Mouse (Mus musculus) erythroid progenitor cell, adult 5-6 weeks (primary cell): ENCODE measurements around the gene Rnf151. TPM values are rescaled to one million over a fixed set of nuclear protein-coding genes. Genes with fewer than 3 reads are reported as not detected.
"Not testable (repeated sequence)": the region's sequence is repeated elsewhere in the genome, so short reads cannot be mapped to it uniquely, and the experiment has no call there.

ENCODE experiments used
- ATAC-seq: replicated peaks from 2 replicates; pipeline ENCODE4 v1.8.0; 2016; ENCODE audit warnings: moderate number of reproducible peaks, mild to moderate bottlenecking, moderate TSS enrichment, inconsistent platforms; ENCODE audit not compliant: poor library complexity, low FRiP score, severe bottlenecking
- total RNA-seq, 2 experiments: library from RNA; stranded (forward) in 1 of 2; stranded (reverse) in 1 of 2; fragments of 150-400 nt in 1 of 2; fragments of 186-747, 209-891 nt in 1 of 2; gene quantifications; 2 replicates each; pipeline versions ENCODE4 v1.2.3 to v1.2.4; 2015 to 2017; ENCODE audit warnings: low replicate concordance in 2 of 2

Gene Rnf151
- total RNA-seq, 2 experiments from 2014 or later = not detected

GRCm38 (mm10) chr17:24674277-24674676, 43.6 kb downstream of the Rnf151 start:
- ATAC-seq = no peak

DNA sequence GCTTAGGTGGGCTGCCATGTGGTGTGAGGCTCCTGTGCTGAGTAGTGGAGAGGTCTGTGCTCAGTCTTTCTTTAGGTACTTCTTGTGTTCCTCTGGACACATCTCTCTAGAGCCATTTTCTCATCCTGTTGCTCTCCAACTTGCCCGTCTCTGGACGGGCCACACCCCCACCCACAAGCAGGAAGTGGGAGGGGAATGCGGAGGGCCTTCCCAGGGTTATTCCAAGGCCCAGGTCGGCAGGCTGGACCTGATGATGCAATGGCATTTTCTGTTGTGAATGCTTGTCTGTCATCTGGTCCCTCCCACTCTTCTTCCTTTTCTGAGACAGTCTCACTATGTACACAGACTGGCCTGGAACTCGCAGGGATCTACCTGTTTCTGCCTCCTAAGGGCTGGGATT, 45.7 kb downstream of the Rnf151 start:
- no peak for ATAC-seq

DNA sequence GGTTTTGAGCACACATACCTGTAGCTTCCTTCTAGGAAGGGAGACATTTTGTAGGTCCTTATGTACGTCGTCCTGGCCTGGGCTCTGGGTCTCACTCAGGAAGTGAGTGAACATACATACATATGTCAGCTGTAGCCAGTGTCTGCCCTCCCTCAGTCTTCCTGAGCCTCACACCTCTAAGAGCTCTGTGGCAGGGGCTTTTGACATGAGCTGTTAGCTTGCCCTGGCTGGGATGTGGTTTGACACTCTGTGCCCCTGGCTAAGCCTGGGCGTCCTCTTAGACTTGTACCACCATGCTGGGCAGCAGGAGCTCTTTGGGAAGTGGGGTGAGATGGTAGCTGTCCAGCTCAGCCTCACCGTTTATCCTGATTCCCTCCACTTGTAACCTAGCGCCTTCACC, 46.5 kb downstream of the Rnf151 start:
- ATAC-seq = no peak

DNA sequence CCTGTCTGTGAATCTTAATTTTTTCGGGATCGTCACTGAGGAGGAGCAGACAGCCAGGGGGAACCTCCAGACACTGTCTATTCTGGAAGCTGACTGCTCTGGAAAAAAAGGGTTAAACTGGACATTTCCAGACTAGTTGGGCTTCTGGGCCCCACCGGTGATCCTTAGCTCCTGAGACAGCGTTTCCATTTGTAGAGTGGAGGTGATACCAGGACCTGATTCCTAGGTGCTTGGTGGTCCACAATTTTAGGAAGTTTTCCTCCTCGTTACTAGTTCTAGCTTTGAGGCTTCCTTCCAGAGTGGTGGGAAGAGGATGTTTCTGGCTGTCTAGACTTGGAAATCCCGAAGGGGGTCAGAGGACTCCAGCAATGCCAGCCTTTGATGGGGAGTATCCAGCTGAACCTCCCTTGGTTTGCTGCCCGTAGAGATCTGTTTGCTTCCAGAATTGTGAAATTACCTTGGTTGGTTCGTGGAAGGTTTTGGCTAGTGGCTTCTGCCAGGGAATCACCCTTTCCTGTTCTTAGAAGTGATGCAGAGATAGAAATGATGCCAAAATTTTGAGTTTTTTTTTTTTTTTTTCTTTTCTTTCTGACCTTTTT, 47.5 kb downstream of the Rnf151 start:
- ATAC-seq = no peak

GRCm38 (mm10) chr17:24669545-24670245, 48.2 kb downstream of the Rnf151 start, which contains the start of gene Zfp598:
TSS of gene Zfp598 (plus strand) at chr17:24669687.
- ATAC-seq = peak; percentile 96

DNA sequence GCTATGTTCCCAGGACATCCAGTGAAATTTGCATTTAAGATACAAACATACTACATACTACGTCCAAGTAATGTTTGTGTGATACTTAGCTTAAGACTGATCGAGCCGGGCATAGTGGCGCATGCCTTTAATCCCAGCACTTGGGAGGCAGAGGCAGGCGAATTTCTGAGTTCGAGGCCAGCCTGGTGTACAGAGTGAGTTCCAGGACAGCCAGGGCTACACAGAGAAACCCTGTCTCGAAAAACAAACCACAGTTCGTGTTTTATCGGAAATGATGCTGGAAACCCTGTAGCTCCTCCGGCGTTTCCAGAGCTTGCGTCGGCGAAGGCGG, 48.7 kb downstream of the Rnf151 start:
- not testable (repeated sequence) for ATAC-seq

- ATAC-seq = 0 out of 2 replicates have a peak, but pooled peaks have one; percentile 21
These were observed 50.4 kb downstream of the Rnf151 start for GRCm38 (mm10) chr17:24667416-24667815.

DNA sequence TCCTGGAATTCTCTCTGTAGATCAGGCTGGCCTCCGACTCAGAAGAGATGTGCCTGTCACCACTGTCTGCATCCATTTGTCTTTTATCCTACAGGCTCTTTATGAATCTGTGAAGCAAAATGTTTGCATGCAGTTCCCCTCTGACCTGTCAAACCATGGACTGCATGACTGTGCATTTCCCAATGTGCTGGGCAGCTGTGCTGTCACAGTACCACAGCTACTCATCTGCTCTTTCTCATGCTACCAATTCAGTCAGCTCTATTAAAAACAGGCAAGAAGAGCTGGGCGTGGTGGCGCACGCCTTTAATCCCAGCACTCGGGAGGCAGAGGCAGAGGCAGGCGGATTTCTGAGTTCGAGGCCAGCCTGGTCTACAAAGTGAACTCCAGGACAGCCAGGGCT, 50.9 kb downstream of the Rnf151 start:
- ATAC-seq = not testable (repeated sequence)

Other genes starting within 250 kb of the Rnf151 start
Only the 30 nearest of the 33 such genes appear.
- 6.5 and 27.7 TPM in 2 replicates for gene Mlst8, start 239.0 kb downstream of the Rnf151 start, total RNA-seq (2015; ENCODE audit: low replicate concordance)
- gene Mlst8, start 239.0 kb downstream of the Rnf151 start, total RNA-seq (2017; ENCODE audit: low replicate concordance) = 16.8 and 20.5 TPM in 2 replicates
- not detected in 2 replicates for gene Caskin1, start 229.5 kb downstream of the Rnf151 start, total RNA-seq (2015; ENCODE audit: low replicate concordance)
- gene Caskin1, start 229.5 kb downstream of the Rnf151 start, total RNA-seq (2017; ENCODE audit: low replicate concordance) = not detected in 2 replicates
- gene Traf7, start 190.1 kb downstream of the Rnf151 start, total RNA-seq (2015; ENCODE audit: low replicate concordance) = 49.0 and 54.1 TPM in 2 replicates
- 73.9 and 83.1 TPM in 2 replicates for gene Traf7, start 190.1 kb downstream of the Rnf151 start, total RNA-seq (2017; ENCODE audit: low replicate concordance)
- gene Rab26, start 183.9 kb downstream of the Rnf151 start, total RNA-seq (2015; ENCODE audit: low replicate concordance) = 1.1 TPM in 1 of 2 replicates, not detected in the other
- not detected in 2 replicates for gene Rab26, start 183.9 kb downstream of the Rnf151 start, total RNA-seq (2017; ENCODE audit: low replicate concordance)
- 11.3 and 11.9 TPM in 2 replicates for gene Pkd1, start 168.2 kb downstream of the Rnf151 start, total RNA-seq (2015; ENCODE audit: low replicate concordance)
- 11.7 and 22.5 TPM in 2 replicates for gene Pkd1, start 168.2 kb downstream of the Rnf151 start, total RNA-seq (2017; ENCODE audit: low replicate concordance)
- 49.0 and 56.6 TPM in 2 replicates for gene Tsc2, start 85.4 kb downstream of the Rnf151 start, total RNA-seq (2015; ENCODE audit: low replicate concordance)
- 13.5 and 28.4 TPM in 2 replicates for gene Tsc2, start 85.4 kb downstream of the Rnf151 start, total RNA-seq (2017; ENCODE audit: low replicate concordance)
- gene Nthl1, start 85.4 kb downstream of the Rnf151 start, total RNA-seq (2015; ENCODE audit: low replicate concordance) = not detected in 2 replicates
- 0.39 and 1.1 TPM in 2 replicates for gene Nthl1, start 85.4 kb downstream of the Rnf151 start, total RNA-seq (2017; ENCODE audit: low replicate concordance)
- gene Slc9a3r2, start 67.7 kb downstream of the Rnf151 start, total RNA-seq (2015; ENCODE audit: low replicate concordance) = 0.84 TPM in 1 of 2 replicates, not detected in the other
- not detected in 2 replicates for gene Slc9a3r2, start 67.7 kb downstream of the Rnf151 start, total RNA-seq (2017; ENCODE audit: low replicate concordance)
- not detected in 2 replicates for gene Npw, start 59.6 kb downstream of the Rnf151 start, total RNA-seq (2015; ENCODE audit: low replicate concordance)
- gene Npw, start 59.6 kb downstream of the Rnf151 start, total RNA-seq (2017; ENCODE audit: low replicate concordance) = not detected in 2 replicates
- gene Zfp598, start 48.4 kb downstream of the Rnf151 start, total RNA-seq (2015; ENCODE audit: low replicate concordance) = 13.4 and 18.4 TPM in 2 replicates
- 9.2 and 12.0 TPM in 2 replicates for gene Zfp598, start 48.4 kb downstream of the Rnf151 start, total RNA-seq (2017; ENCODE audit: low replicate concordance)
- gene Syngr3, start 28.1 kb downstream of the Rnf151 start, total RNA-seq (2015; ENCODE audit: low replicate concordance) = not detected in 2 replicates
- gene Syngr3, start 28.1 kb downstream of the Rnf151 start, total RNA-seq (2017; ENCODE audit: low replicate concordance) = not detected in 2 replicates
- gene Gfer, start 21.9 kb downstream of the Rnf151 start, total RNA-seq (2015; ENCODE audit: low replicate concordance) = 9.6 and 15.9 TPM in 2 replicates
- 14.0 and 15.7 TPM in 2 replicates for gene Gfer, start 21.9 kb downstream of the Rnf151 start, total RNA-seq (2017; ENCODE audit: low replicate concordance)
- gene Noxo1, start 21.8 kb downstream of the Rnf151 start, total RNA-seq (2015; ENCODE audit: low replicate concordance) = not detected in 2 replicates
- gene Noxo1, start 21.8 kb downstream of the Rnf151 start, total RNA-seq (2017; ENCODE audit: low replicate concordance) = not detected in 2 replicates
- 5.8 and 10.1 TPM in 2 replicates for gene Tbl3, start 10.4 kb downstream of the Rnf151 start, total RNA-seq (2015; ENCODE audit: low replicate concordance)
- 4.8 and 9.0 TPM in 2 replicates for gene Tbl3, start 10.4 kb downstream of the Rnf151 start, total RNA-seq (2017; ENCODE audit: low replicate concordance)
- gene Rps2, start 53 bp upstream of the Rnf151 start, total RNA-seq (2015; ENCODE audit: low replicate concordance) = 1,299 and 1,601 TPM in 2 replicates
- 315 and 526 TPM in 2 replicates for gene Rps2, start 53 bp upstream of the Rnf151 start, total RNA-seq (2017; ENCODE audit: low replicate concordance)
- 178 and 200 TPM in 2 replicates for gene Ndufb10, start 6.4 kb upstream of the Rnf151 start, total RNA-seq (2015; ENCODE audit: low replicate concordance)
- gene Ndufb10, start 6.4 kb upstream of the Rnf151 start, total RNA-seq (2017; ENCODE audit: low replicate concordance) = 84.0 and 122 TPM in 2 replicates
- not detected in 2 replicates for gene Rpl3l, start 9.8 kb upstream of the Rnf151 start, total RNA-seq (2015; ENCODE audit: low replicate concordance)
- gene Rpl3l, start 9.8 kb upstream of the Rnf151 start, total RNA-seq (2017; ENCODE audit: low replicate concordance) = not detected in 2 replicates
- 108 and 112 TPM in 2 replicates for gene Msrb1, start 18.6 kb upstream of the Rnf151 start, total RNA-seq (2015; ENCODE audit: low replicate concordance)
- gene Msrb1, start 18.6 kb upstream of the Rnf151 start, total RNA-seq (2017; ENCODE audit: low replicate concordance) = 29.5 and 61.6 TPM in 2 replicates
- not detected in 2 replicates for gene Hs3st6, start 34.9 kb upstream of the Rnf151 start, total RNA-seq (2015; ENCODE audit: low replicate concordance)
- gene Hs3st6, start 34.9 kb upstream of the Rnf151 start, total RNA-seq (2017; ENCODE audit: low replicate concordance) = not detected in 2 replicates
- gene Meiob, start 86.2 kb upstream of the Rnf151 start, total RNA-seq (2015; ENCODE audit: low replicate concordance) = not detected in 2 replicates
- gene Meiob, start 86.2 kb upstream of the Rnf151 start, total RNA-seq (2017; ENCODE audit: low replicate concordance) = not detected in 2 replicates
- gene Hagh, start 122.1 kb upstream of the Rnf151 start, total RNA-seq (2015; ENCODE audit: low replicate concordance) = 350 and 357 TPM in 2 replicates
- 157 and 279 TPM in 2 replicates for gene Hagh, start 122.1 kb upstream of the Rnf151 start, total RNA-seq (2017; ENCODE audit: low replicate concordance)
- 50.5 and 87.6 TPM in 2 replicates for gene Fahd1, start 132.3 kb upstream of the Rnf151 start, total RNA-seq (2015; ENCODE audit: low replicate concordance)
- 73.2 and 83.4 TPM in 2 replicates for gene Fahd1, start 132.3 kb upstream of the Rnf151 start, total RNA-seq (2017; ENCODE audit: low replicate concordance)
- 0.84 TPM in 1 of 2 replicates, not detected in the other for gene Igfals, start 147.9 kb upstream of the Rnf151 start, total RNA-seq (2015; ENCODE audit: low replicate concordance)
- gene Igfals, start 147.9 kb upstream of the Rnf151 start, total RNA-seq (2017; ENCODE audit: low replicate concordance) = not detected in 2 replicates
- gene Nubp2, start 168.3 kb upstream of the Rnf151 start, total RNA-seq (2015; ENCODE audit: low replicate concordance) = 31.9 and 50.8 TPM in 2 replicates
- 35.0 and 44.1 TPM in 2 replicates for gene Nubp2, start 168.3 kb upstream of the Rnf151 start, total RNA-seq (2017; ENCODE audit: low replicate concordance)
- 84.0 and 90.5 TPM in 2 replicates for gene Spsb3, start 168.6 kb upstream of the Rnf151 start, total RNA-seq (2015; ENCODE audit: low replicate concordance)
- 47.5 and 65.7 TPM in 2 replicates for gene Spsb3, start 168.6 kb upstream of the Rnf151 start, total RNA-seq (2017; ENCODE audit: low replicate concordance)
- 6.3 and 14.4 TPM in 2 replicates for gene Eme2, start 177.0 kb upstream of the Rnf151 start, total RNA-seq (2015; ENCODE audit: low replicate concordance)
- gene Eme2, start 177.0 kb upstream of the Rnf151 start, total RNA-seq (2017; ENCODE audit: low replicate concordance) = 12.7 and 24.5 TPM in 2 replicates
- 8.3 and 9.6 TPM in 2 replicates for gene Mrps34, start 177.1 kb upstream of the Rnf151 start, total RNA-seq (2015; ENCODE audit: low replicate concordance)
- 9.1 and 19.4 TPM in 2 replicates for gene Mrps34, start 177.1 kb upstream of the Rnf151 start, total RNA-seq (2017; ENCODE audit: low replicate concordance)
- 151 and 169 TPM in 2 replicates for gene Nme3, start 178.4 kb upstream of the Rnf151 start, total RNA-seq (2015; ENCODE audit: low replicate concordance)
- gene Nme3, start 178.4 kb upstream of the Rnf151 start, total RNA-seq (2017; ENCODE audit: low replicate concordance) = 95.5 and 101 TPM in 2 replicates
- gene Mapk8ip3, start 218.9 kb upstream of the Rnf151 start, total RNA-seq (2015; ENCODE audit: low replicate concordance) = 132 and 177 TPM in 2 replicates
- gene Mapk8ip3, start 218.9 kb upstream of the Rnf151 start, total RNA-seq (2017; ENCODE audit: low replicate concordance) = 264 and 268 TPM in 2 replicates
- 33.2 and 39.0 TPM in 2 replicates for gene Jpt2, start 242.6 kb upstream of the Rnf151 start, total RNA-seq (2015; ENCODE audit: low replicate concordance)
- 21.4 and 25.6 TPM in 2 replicates for gene Jpt2, start 242.6 kb upstream of the Rnf151 start, total RNA-seq (2017; ENCODE audit: low replicate concordance)